Mouse (Mus musculus) CH12.LX (cell line): ENCODE data around the gene Nck2.

ENCODE experiments used
- CTCF ChIP-seq, 2 experiments: IDR thresholded peaks in 1 of 2; conservative IDR thresholded peaks in 1 of 2; 2 replicates each; pipeline ENCODE4 v1.5.1; 2011 to 2012; ENCODE audit warnings: low read depth in 2 of 2, low read length in 2 of 2, improper control_type of control experiment in 1 of 2, inconsistent platforms in 1 of 2, mild to moderate bottlenecking in 1 of 2, moderate library complexity in 1 of 2
- EP300 ChIP-seq: IDR thresholded peaks from 2 replicates; pipeline ENCODE4 v1.6.1; 2011; ENCODE audit warnings: low read length, improper control_type of control experiment
- ETS1 ChIP-seq: conservative IDR thresholded peaks from 2 replicates; pipeline ENCODE4 v1.6.1; 2012; ENCODE audit warnings: low read depth, mild to moderate bottlenecking, inconsistent platforms, low read length, improper control_type of control experiment, moderate library complexity
- HCFC1 ChIP-seq: IDR thresholded peaks from 2 replicates; pipeline ENCODE4 v1.6.1; 2012; ENCODE audit warnings: low read depth, mild to moderate bottlenecking, inconsistent platforms, low read length, improper control_type of control experiment
- POLR2A ChIP-seq: IDR thresholded peaks from 2 replicates; pipeline ENCODE4 v1.6.1; 2011; ENCODE audit warnings: low read depth, mild to moderate bottlenecking, improper control_type of control experiment, low read length
- RAD21 ChIP-seq: IDR thresholded peaks from 2 replicates; pipeline ENCODE4 v1.6.1; 2011; ENCODE audit warnings: low read depth, mild to moderate bottlenecking, low read length, improper control_type of control experiment, moderate library complexity
- RCOR1 ChIP-seq: conservative IDR thresholded peaks from 2 replicates; pipeline ENCODE4 v1.6.1; 2012; ENCODE audit warnings: low read depth, mild to moderate bottlenecking, inconsistent platforms, low read length, improper control_type of control experiment
- SIN3A ChIP-seq: IDR thresholded peaks from 2 replicates; pipeline ENCODE4 v1.6.1; 2012; ENCODE audit warnings: low read length, improper control_type of control experiment, inconsistent platforms
- SMC3 ChIP-seq: IDR thresholded peaks from 2 replicates; pipeline ENCODE4 v1.6.1; 2011; ENCODE audit warnings: low read depth, low read length, improper control_type of control experiment
- USF1 ChIP-seq: IDR thresholded peaks from 2 replicates; pipeline ENCODE4 v1.6.1; 2014; ENCODE audit warnings: low read depth, mild to moderate bottlenecking, inconsistent platforms, low read length, improper control_type of control experiment
- USF2 ChIP-seq: conservative IDR thresholded peaks from 2 replicates; pipeline ENCODE4 v1.6.1; 2011; ENCODE audit warnings: low read depth, low read length, improper control_type of control experiment

- TF ChIP-seq RAD21: no peak
- TF ChIP-seq POLR2A: no peak
- TF ChIP-seq HCFC1: no peak
- TF ChIP-seq CTCF (conservative IDR thresholded peaks at IDR 0.05 in 1 of 2, IDR thresholded peaks at IDR 0.05 in 1 of 2; ENCODE audit: low read depth in 2 of 2, low read length in 2 of 2): no peak
- TF ChIP-seq EP300: no peak
- no peak for TF ChIP-seq SMC3
- no peak for TF ChIP-seq RCOR1
- no peak for TF ChIP-seq ETS1
- no peak for TF ChIP-seq SIN3A
- TF ChIP-seq USF1: no peak
- TF ChIP-seq USF2: no peak
These were observed 9.3 kb downstream of the Nck2 start for GRCm38 (mm10) chr1:43453683-43454082.
